Mouse (Mus musculus): ENCODE measurements around the gene Tmem43. TPM values are rescaled to one million over a fixed set of nuclear protein-coding genes. Genes with fewer than 3 reads are reported as not detected.

The Tmem43 gene
- total RNA-seq, 1 experiment: 87.5 TPM

DNA sequence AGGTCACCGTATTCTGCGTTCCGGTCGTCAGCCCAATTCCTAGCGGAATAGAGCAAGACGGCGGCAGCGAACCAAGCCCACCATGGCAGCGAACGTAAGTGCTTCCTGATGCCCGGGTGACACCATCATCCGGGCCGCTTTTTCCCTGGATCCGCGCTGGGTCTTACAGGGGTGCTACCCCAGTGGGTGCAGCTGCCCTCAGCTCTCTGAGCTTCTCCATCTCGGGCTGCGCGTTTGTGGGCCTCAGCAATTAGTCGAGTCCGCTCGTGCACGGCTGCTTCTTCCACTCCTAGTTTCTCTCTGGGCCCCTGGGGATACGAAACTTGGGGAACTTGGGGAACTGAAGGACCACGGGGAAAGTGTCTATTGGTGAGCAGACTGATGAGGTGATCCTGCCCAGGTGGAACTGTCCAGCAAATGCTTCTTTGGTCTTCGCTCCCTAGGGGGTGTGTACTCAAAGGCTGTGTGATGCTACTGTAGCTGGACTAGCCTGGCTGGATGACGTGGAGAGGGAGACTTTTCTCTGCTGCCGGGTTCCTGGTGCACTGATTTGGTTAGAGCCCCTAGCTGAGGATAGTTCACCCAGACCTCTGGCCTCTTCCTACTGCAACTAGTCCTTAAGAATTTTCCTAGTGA lies 420 bp downstream of the Tmem43 start:
- Histone ChIP-seq H3K9me3 (ENCODE audit: control insufficient read depth, insufficient read depth, low read depth, low read length) (no peaks in the 10 kb centered on the region), H3K9ac (ENCODE audit: insufficient read depth, low read depth, low read length, poor library complexity, severe bottlenecking) (peak overlapping the region; percentile 72), H3K4me1 (ENCODE audit: control insufficient read depth in 2 of 2, insufficient read depth in 2 of 2, low read length in 2 of 2, poor library complexity in 1 of 2) (peaks cover 2 to 16% of the 10 kb centered on the region in 2 experiments; a peak in 2 of 4 replicates), H3K36me3 (ENCODE audit: control insufficient read depth, insufficient read depth, low read length, poor library complexity, severe bottlenecking) (peaks cover 23% of the 10 kb centered on the region), H3K4me3 (ENCODE audit: insufficient read depth in 1 of 2, low read depth in 1 of 2, low read length in 2 of 2, poor library complexity in 1 of 2, severe bottlenecking in 1 of 2) (peak overlapping the region; percentile 83 to 89), H3K27ac (ENCODE audit: insufficient read depth, low read depth, low read length, poor library complexity, severe bottlenecking) (no peak overlapping the region)
- DNase-seq (ENCODE audit: low read depth, low spot score): no peak
- in situ Hi-C loops (cut with MboI; ENCODE audit: low sequenced_read_pairs in 2 of 2, unreplicated experiment in 2 of 2): no loop called here
- TF ChIP-seq CHD2 (IDR thresholded peaks at IDR 0.05; ENCODE audit: low read depth, low read length): no peak
- TF ChIP-seq MAFK (IDR thresholded peaks at IDR 0.05; ENCODE audit: insufficient read depth, low read depth, low read length): no peak
- no peak for TF ChIP-seq ZNF384 (IDR thresholded peaks at IDR 0.05; ENCODE audit: low read depth, low read length)
- TF ChIP-seq ZC3H11A (IDR thresholded peaks at IDR 0.05; ENCODE audit: borderline replicate concordance, low read depth, low read length): no peak; the same call in 1 of the 2 replicates
- no peak for TF ChIP-seq HCFC1 (IDR thresholded peaks at IDR 0.05; ENCODE audit: borderline replicate concordance, insufficient read depth, low read length)

- Histone ChIP-seq H3K9me3 (ENCODE audit: control insufficient read depth, insufficient read depth, low read depth, low read length) (no peaks in the 10 kb centered on the region), H3K4me3 (ENCODE audit: insufficient read depth in 1 of 2, low read depth in 1 of 2, low read length in 2 of 2, poor library complexity in 1 of 2, severe bottlenecking in 1 of 2) (peak overlapping the region; percentile 83 to 89; a peak in 3 of 4 replicates), H3K9ac (ENCODE audit: insufficient read depth, low read depth, low read length, poor library complexity, severe bottlenecking) (no peak overlapping the region), H3K36me3 (ENCODE audit: control insufficient read depth, insufficient read depth, low read length, poor library complexity, severe bottlenecking) (peaks cover 26% of the 10 kb centered on the region), H3K4me1 (ENCODE audit: control insufficient read depth in 2 of 2, insufficient read depth in 2 of 2, low read length in 2 of 2, poor library complexity in 1 of 2) (peaks cover 2 to 12% of the 10 kb centered on the region in 2 experiments; a peak in 2 of 4 replicates), H3K27ac (ENCODE audit: insufficient read depth, low read depth, low read length, poor library complexity, severe bottlenecking) (no peak overlapping the region)
- DNase-seq (ENCODE audit: low read depth, low spot score): no peak
- TF ChIP-seq CHD2 (IDR thresholded peaks at IDR 0.05; ENCODE audit: low read depth, low read length) (no peak), ZC3H11A (IDR thresholded peaks at IDR 0.05; ENCODE audit: borderline replicate concordance, low read depth, low read length) (no peak), ZNF384 (IDR thresholded peaks at IDR 0.05; ENCODE audit: low read depth, low read length) (no peak), MAFK (IDR thresholded peaks at IDR 0.05; ENCODE audit: insufficient read depth, low read depth, low read length) (no peak), HCFC1 (IDR thresholded peaks at IDR 0.05; ENCODE audit: borderline replicate concordance, insufficient read depth, low read length) (no peak)
- in situ Hi-C loops (cut with MboI; ENCODE audit: low sequenced_read_pairs in 2 of 2, unreplicated experiment in 2 of 2): no loop called here
Observed at GRCm38 (mm10) chr6:91474441-91475190, 1.1 kb downstream of the Tmem43 start.

DNA sequence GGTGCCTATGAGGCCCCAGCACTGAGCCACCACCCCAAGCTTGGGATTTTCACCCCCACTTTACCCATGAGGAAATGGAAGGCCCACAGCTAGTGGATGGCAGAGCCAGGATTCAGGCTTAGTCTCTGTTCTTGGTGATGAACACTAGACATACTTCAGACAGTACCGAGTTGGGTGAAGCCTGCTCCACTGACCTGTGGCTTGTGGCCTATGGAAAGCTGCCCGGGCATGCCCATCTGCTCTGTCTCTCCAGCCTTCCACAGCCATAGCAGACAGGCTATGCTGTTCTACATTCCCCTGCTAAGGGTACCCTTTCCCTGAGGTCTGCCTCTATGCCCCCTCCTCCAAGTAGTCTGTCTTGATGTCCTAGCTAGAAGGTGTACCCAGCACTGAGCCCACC lies 3.0 kb downstream of the Tmem43 start:
- no peak overlapping the region for H3K4me3 ChIP-seq (ENCODE audit: insufficient read depth in 1 of 2, low read depth in 1 of 2, low read length in 2 of 2, poor library complexity in 1 of 2, severe bottlenecking in 1 of 2)
- peaks cover 2 to 11% of the 10 kb centered on the region in 2 experiments; a peak in 1 of 4 replicates for H3K4me1 ChIP-seq (ENCODE audit: control insufficient read depth in 2 of 2, insufficient read depth in 2 of 2, low read length in 2 of 2, poor library complexity in 1 of 2)
- in situ Hi-C loops (cut with MboI; ENCODE audit: low sequenced_read_pairs in 2 of 2, unreplicated experiment in 2 of 2): no loop called here
- H3K27ac ChIP-seq (ENCODE audit: insufficient read depth, low read depth, low read length, poor library complexity, severe bottlenecking): peak overlapping the region; percentile 61
- peak overlapping the region; percentile 67 for H3K9ac ChIP-seq (ENCODE audit: insufficient read depth, low read depth, low read length, poor library complexity, severe bottlenecking)
- H3K36me3 ChIP-seq (ENCODE audit: control insufficient read depth, insufficient read depth, low read length, poor library complexity, severe bottlenecking): peaks cover 39% of the 10 kb centered on the region
- H3K9me3 ChIP-seq (ENCODE audit: control insufficient read depth, insufficient read depth, low read depth, low read length): no peaks in the 10 kb centered on the region
- DNase-seq (ENCODE audit: low read depth, low spot score): no peak
- no peak for TF ChIP-seq MAFK (IDR thresholded peaks at IDR 0.05; ENCODE audit: insufficient read depth, low read depth, low read length)
- TF ChIP-seq ZC3H11A (IDR thresholded peaks at IDR 0.05; ENCODE audit: borderline replicate concordance, low read depth, low read length): no peak
- no peak for TF ChIP-seq CHD2 (IDR thresholded peaks at IDR 0.05; ENCODE audit: low read depth, low read length)
- TF ChIP-seq ZNF384 (IDR thresholded peaks at IDR 0.05; ENCODE audit: low read depth, low read length): no peak

DNA sequence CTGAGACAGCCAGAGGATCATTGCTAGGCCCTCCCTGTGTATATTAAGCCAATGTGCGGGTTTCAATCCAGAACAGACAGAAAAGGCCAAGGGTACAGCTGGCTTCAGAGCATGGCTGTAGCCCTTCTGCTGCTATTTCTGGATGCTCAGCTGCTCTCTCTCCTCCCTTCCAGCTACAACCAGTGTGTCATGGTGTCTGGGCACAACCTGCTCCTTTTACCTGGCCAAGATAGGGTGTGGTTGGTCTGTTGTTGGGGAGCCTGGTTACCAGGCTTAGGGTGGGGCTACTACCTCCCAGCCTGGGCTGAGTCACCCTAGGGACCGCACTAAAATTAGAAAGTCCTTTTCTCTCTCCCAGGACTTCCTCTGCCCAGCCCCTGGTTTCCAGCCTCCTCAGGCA lies 9.9 kb downstream of the Tmem43 start:
- no peak overlapping the region for H3K9ac ChIP-seq (ENCODE audit: insufficient read depth, low read depth, low read length, poor library complexity, severe bottlenecking)
- no peaks in the 10 kb centered on the region for H3K4me1 ChIP-seq (ENCODE audit: control insufficient read depth in 2 of 2, insufficient read depth in 2 of 2, low read length in 2 of 2, poor library complexity in 1 of 2)
- TF ChIP-seq HCFC1 (IDR thresholded peaks at IDR 0.05; ENCODE audit: borderline replicate concordance, insufficient read depth, low read length) (no peak), ZNF384 (IDR thresholded peaks at IDR 0.05; ENCODE audit: low read depth, low read length) (no peak), CHD2 (IDR thresholded peaks at IDR 0.05; ENCODE audit: low read depth, low read length) (no peak), MAFK (IDR thresholded peaks at IDR 0.05; ENCODE audit: insufficient read depth, low read depth, low read length) (no peak), ZC3H11A (IDR thresholded peaks at IDR 0.05; ENCODE audit: borderline replicate concordance, low read depth, low read length) (no peak)
- peaks cover 72% of the 10 kb centered on the region for H3K36me3 ChIP-seq (ENCODE audit: control insufficient read depth, insufficient read depth, low read length, poor library complexity, severe bottlenecking)
- H3K27ac ChIP-seq (ENCODE audit: insufficient read depth, low read depth, low read length, poor library complexity, severe bottlenecking): no peak overlapping the region
- in situ Hi-C loops (cut with MboI; ENCODE audit: low sequenced_read_pairs in 2 of 2, unreplicated experiment in 2 of 2): no loop called here
- no peak for DNase-seq (ENCODE audit: low read depth, low spot score)
- no peak overlapping the region for H3K4me3 ChIP-seq (ENCODE audit: insufficient read depth in 1 of 2, low read depth in 1 of 2, low read length in 2 of 2, poor library complexity in 1 of 2, severe bottlenecking in 1 of 2)
- H3K9me3 ChIP-seq (ENCODE audit: control insufficient read depth, insufficient read depth, low read depth, low read length): no peaks in the 10 kb centered on the region

All from ES-E14 (cell line).